Mouse (Mus musculus): ENCODE measurements at regions not wholly inside any gene's neighbourhood (a gene's known extent, or its start where the extent isn't known, plus 50 kb on each side); places are given as distances from the start of the nearest gene placed in this dataset.

- no peak for TF ChIP-seq CTCF (IDR thresholded peaks at IDR 0.05; ENCODE audit: extremely low read depth, insufficient read depth, low read length)
- TF ChIP-seq POLR2A (IDR thresholded peaks at IDR 0.05; ENCODE audit: extremely low read depth, insufficient read depth, low read length) = no peak
These were observed 112.8 kb upstream of the Tmem45b start for GRCm38 (mm10) chr9:31577066-31577465.
